Mouse (Mus musculus) liver (tissue): ENCODE data around the gene Foxg1.

Source experiments
- DNase-seq: peaks from one replicate; pipeline ENCODE4 v3.0.0-alpha.2; 2020; ENCODE audit warnings: mixed read lengths

The Foxg1 gene

DNA sequence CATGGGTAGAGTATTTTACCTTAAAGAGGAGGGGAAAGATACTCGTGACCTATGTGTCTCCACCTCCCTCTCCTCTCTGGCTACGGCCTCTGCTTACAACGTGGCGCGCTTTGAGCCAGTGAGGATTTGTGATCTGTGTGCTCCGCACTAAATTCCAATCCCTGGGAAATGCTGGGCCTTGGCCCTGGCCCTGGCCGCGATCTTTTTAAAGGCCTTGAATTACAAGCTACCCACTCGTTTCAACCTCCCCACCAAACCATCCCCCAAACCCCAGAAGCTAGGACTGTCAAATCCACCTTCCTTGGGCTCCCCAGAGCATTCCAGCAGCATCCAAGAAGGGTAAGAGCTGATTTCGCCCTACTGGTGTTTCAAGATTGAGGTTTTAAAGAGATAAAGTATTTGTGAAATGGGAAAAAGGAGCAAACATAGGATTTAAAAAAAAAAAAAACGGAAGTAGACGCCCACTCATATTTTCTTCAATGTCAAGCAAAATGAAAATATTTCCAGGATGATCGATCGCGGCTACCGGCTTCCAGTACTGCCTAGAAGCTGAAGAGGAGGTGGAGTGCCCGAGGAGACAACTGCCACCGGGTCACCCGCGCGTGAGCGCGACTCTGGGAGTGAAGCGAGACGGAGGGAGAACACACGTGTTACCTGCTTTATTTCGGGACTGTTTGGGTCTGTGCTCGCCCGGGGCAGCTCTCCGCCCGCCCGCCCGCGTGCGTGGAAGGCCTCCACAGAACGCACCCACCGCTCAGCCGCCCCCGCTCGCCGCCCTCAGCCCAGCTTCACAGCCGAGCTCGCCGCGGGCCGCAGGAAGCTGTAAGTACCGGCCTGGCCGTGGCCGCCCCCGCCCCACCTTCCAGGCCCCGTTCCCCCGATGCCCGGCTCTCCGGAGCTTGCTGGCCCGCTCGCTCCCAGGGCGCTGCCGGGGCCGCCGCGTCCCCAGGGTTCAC is at the start of gene Foxg1:
Foxg1 (plus strand) TSS at position 96 of the 956 bp plus-strand sequence.
- DNase-seq = no peak

- DNase-seq = no peak
Observed at GRCm38 (mm10) chr12:49349697-49350096, 32.8 kb upstream of the Foxg1 start.

GRCm38 (mm10) chr12:49368931-49369330 is 13.5 kb upstream of the Foxg1 start:
- no peak for DNase-seq

DNA sequence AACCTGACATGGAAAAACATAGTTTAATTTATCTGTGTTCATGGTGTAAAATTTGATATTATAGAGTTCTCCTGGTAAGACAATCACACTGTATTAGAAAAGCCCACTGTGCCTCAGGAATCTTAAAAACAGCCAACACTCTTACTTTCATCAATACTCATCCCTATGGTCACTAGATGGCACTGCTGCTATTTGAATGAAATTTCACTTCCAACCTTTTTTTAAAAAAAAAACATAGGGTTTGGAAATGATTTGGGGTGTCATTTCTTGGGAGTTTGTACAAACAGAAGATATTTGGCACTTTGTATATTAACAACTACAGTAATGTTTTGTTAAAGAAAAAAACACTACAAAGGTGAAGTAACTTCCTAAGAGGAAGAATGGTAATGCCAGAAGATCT is 10.3 kb upstream of the Foxg1 start:
- no peak for DNase-seq

- DNase-seq = no peak
Observed at GRCm38 (mm10) chr12:49373176-49373575, 9.3 kb upstream of the Foxg1 start.

- no peak for DNase-seq
Observed at GRCm38 (mm10) chr12:49373821-49374605, 8.4 kb upstream of the Foxg1 start.

DNA sequence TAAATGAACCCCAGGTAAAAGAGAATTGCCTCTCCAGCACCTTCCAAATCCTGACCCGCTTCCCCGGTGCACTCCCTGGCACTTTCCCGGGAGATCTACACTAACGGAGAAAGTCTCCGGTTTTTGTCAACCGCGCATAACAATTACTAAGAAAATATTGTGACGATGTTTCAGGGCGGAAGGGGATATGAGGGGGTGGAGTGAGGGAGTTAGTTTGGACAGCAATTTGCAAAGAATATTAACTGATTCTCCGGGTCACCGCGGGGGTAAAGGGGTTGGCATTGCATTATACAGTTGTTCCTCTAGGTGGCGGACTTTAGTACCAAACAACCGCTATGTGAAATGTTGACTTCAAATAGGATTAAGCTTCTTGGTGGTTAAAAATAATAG is 7.9 kb upstream of the Foxg1 start:
- no peak for DNase-seq

DNA sequence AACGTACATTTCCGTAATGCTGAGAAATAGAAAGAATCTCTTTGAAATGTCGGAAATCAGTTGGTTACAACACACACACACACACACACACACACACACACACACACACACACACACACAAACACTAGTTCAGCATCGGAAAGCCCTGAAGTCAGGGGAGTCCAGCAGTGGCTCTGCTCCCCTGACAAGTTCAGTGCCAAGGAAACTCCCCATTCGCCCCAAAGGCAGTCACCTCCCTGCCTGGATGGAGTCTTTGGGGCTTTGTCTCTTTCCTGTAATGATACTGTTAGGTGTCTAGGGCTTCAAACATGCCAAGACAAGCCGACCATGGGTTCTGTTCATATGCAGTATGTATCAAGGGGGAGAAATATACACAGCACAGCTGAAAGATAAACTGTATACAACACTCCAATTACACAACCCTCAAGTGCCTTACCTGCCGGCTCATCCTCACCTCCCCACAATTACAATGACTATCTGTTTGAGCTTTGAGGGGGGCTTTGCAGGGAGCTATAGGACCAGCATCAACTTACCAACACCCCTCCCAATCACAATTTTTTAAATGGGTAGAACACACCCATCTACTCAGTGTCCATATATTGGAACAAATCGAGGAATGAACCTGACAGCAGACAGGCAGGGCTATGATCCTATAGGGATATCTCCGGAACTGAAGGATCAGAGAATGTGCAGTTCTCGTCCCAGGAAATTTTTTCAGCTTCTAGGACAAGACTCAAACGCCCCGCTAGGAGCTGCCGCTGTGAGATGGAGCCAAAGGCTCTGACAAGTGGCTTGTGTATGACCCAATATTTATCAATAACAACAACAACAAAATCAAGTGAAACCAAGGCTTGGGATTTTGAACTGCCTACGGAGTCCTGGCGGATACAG is 6.8 kb upstream of the Foxg1 start:
- DNase-seq = no peak

DNA sequence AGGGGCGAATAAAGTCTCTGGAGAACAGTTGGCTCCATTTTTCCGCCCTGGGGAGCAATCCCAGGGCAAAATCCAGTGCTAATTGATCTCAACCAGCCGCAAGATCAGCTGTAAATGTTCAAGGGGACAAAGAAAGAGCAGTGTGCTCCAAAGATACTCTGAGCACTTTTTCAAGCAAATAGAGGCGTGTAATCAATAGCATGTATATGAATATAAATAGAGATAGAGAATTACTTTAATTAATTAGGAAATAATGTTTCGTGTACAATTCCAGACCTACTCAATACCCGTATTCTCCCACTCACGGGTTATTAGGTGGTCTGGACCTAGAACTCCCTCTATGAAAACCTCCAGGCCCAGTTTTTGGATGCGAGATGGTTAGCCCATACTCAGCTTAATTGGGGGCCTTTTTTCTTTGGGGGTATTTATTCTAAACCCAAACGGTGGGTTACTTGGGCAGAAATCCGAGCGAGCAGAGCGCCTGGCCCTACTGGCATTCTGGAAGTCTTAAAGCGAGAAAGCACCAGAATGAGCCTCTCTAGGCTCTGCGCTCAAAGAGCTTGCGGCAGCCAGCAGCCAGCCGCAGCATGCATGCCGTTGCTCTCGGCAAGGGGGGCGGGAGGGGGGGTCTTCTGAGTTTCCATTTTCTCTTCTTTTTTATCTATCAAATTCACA is 6.0 kb upstream of the Foxg1 start:
- no peak for DNase-seq

DNA sequence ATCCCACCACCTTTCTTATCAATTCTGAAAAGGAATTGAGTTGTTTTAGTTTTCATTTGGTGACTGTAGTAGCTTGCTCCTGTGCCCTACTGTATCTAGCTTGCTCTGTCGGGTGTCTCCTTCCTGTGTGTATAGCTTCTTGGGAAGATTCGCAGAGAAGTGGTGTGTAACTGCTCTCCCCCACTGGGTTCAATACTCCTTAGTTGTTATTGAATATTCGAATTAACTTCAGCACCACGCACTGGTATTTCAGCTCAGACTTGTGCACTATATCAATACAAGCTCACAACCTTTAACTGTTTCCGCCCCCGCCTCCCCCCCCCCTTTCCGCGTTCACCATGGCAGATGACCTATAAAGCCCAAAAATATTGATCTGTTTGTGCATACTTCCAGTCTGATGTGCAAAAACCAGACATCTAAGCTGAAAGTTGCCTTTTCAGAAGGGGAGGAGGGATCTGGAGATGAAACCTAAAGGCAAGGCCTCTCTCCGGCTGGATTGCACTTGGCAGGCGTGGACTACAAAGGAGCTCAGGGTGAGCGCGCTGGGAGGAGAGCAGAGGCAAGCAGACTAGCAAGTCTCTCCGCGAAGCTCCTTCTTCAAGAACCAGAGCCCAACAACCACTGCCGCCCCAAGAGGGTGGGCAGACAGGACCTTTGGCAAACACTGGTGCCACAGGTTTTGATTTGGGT is 5.0 kb upstream of the Foxg1 start:
- DNase-seq = no peak

- DNase-seq = no peak
Observed at GRCm38 (mm10) chr12:49378920-49379319, 3.5 kb upstream of the Foxg1 start.

DNA sequence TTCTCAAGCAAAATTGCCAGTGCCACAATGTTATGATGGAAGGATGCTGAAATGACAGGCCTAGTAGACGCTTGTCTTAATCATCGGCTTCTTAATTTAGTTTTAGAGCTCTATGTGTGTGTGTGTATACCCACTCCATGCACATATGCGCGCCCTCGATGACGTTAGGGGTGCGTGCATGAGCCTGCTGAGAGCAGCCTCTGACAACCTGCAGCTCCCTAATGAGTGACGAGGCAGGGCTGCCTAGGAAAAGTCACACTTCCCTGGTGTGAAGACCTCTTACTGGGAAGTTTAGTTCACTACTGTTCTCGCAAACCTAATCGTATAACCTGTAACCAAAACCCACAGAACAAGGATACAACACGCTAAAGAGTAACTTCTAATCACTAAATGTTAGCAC is 3.0 kb upstream of the Foxg1 start:
- DNase-seq = no peak

DNA sequence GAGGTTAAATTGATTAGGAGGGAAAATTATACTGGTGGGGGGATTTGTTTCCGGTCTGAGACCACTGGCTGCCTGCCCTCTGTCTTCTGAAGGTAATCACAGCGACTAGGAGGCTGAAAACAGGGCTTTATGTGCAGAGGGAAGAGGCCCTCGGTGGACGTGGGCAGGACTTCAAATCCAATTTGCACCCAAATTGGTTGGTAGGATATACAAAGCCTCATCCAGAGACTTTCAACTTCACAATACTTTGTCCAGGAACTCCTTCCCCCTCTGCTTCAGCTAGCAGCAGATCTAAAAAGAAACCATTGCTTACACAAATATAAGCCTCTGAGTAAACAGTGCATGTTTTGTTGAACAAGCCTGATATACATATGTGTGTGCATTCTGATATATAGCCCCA is 2.0 kb upstream of the Foxg1 start:
- DNase-seq = no peak

- no peak for DNase-seq
Observed at GRCm38 (mm10) chr12:49381031-49381525, 1.4 kb upstream of the Foxg1 start.

DNA sequence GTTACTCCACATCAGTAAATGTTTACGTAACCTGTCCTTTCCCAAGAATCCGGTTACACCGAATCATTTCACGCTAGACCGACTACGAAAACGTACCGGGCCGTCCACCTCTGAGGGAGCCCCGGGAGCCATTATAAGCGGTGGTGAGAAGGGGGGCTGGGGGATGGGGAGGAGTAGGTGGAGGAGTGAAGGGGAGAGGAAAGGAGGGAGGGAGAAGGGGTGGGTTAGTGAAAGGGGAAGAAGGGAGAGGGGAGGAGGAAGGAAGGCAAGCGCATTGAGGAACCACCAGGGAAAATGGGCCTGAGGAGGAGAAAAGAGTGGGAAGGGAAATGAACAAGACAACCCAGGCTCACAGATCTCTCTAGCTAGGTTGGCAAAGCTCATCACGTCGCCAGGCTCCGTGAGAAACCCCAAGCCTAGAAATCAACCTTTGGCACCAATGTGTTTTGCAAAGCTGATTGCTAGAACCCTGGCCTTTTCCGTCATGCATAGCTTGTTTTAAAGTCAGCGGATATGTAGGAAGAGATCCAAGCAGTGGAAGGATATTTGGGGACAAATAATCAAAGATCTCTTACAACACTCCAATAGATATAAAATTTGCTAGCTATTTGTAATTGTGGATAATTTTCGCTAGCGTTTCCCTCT is 617 bp upstream of the Foxg1 start:
- no peak for DNase-seq

DNA sequence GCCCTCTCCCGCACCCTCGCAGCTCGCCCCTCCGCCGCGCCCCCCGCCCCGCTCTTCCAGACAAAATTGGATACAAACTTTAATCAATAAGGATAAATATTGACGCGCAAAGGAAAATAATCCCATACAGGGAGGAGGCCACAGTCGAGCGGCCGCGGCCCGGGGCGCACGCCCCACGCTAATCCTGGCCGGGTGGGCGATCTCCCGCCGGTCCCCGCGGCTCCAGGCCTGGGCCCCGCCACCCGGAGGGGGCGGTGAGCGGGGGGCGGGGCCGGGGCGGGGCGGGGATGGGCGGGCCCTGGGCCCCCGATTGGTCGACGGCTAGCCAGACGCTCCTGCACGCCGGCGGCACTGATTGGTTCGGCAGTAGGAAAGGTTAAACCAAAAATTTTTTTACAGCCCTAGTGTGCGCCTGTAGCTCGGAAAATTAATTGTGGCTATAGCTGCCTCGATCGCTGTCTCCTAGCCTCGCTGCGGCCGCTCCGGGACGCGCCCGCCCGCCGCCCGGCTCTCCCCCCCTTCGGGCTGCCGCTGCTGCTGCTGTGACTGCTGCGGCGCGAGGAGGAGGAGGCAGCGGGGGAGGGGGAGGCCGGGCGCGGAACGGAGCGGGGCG is 1.2 kb downstream of the Foxg1 start:
- peak; percentile 26 for DNase-seq

- DNase-seq = no peak
Observed at GRCm38 (mm10) chr12:49384295-49384875, 1.9 kb downstream of the Foxg1 start.

- no peak for DNase-seq
Observed at GRCm38 (mm10) chr12:49384876-49385630, 2.6 kb downstream of the Foxg1 start, which contains the start of gene Gm43517. Gene Gm43517, plus strand, starts transcription at chr12:49385174.

DNA sequence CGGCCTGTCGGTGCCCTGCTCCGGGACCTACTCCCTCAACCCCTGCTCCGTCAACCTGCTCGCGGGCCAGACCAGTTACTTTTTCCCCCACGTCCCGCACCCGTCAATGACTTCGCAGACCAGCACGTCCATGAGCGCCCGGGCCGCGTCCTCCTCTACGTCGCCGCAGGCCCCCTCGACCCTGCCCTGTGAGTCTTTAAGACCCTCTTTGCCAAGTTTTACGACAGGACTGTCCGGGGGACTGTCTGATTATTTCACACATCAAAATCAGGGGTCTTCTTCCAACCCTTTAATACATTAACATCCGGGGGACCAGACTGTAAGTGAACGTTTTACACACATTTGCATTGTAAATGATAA is 3.2 kb downstream of the Foxg1 start:
- DNase-seq = no peak
